Mouse (Mus musculus) lung, adult 18-20 months (tissue): ENCODE data around the gene Ing4.
"Not testable (repeated sequence)": the region's sequence is repeated elsewhere in the genome, so short reads cannot be mapped to it uniquely, and the experiment has no call there.

Source experiments
- DNase-seq, 2 experiments: peaks; one replicate each; pipeline ENCODE4 v3.0.0; 2022; ENCODE audit warnings: mixed read lengths in 2 of 2

Ing4 gene

GRCm38 (mm10) chr6:125042081-125042480, 2.5 kb downstream of the Ing4 start:
- no peak for DNase-seq

- DNase-seq: peak; percentile 71 to 74
Measured at GRCm38 (mm10) chr6:125046691-125047090, 7.1 kb downstream of the Ing4 start.

- no peak for DNase-seq
Measured at GRCm38 (mm10) chr6:125049678-125050077, 10.1 kb downstream of the Ing4 start, which contains the start of gene Acrbp. Gene Acrbp (plus strand): TSS chr6:125049689.

GRCm38 (mm10) chr6:125051237-125051636, 11.7 kb downstream of the Ing4 start:
- DNase-seq: no peak

GRCm38 (mm10) chr6:125061493-125061892, 21.9 kb downstream of the Ing4 start:
- no peak for DNase-seq

GRCm38 (mm10) chr6:125062511-125062910, 23.0 kb downstream of the Ing4 start:
- no peak for DNase-seq

- DNase-seq: no peak
Measured at GRCm38 (mm10) chr6:125063906-125064305, 24.3 kb downstream of the Ing4 start.

GRCm38 (mm10) chr6:125065223-125065622, 25.7 kb downstream of the Ing4 start:
- DNase-seq: not testable (repeated sequence)

- DNase-seq: no peak
Measured at GRCm38 (mm10) chr6:125067571-125067995, 28.0 kb downstream of the Ing4 start, which contains the start of gene Lpar5. Gene Lpar5 (plus strand): TSS chr6:125067920.

GRCm38 (mm10) chr6:125071170-125071895, 31.8 kb downstream of the Ing4 start:
- peak in 1 of 2 experiments; percentile 27 for DNase-seq

GRCm38 (mm10) chr6:125071896-125072279, 32.3 kb downstream of the Ing4 start:
- no peak for DNase-seq

- DNase-seq: no peak
Measured at GRCm38 (mm10) chr6:125073825-125074224, 34.3 kb downstream of the Ing4 start.

- no peak for DNase-seq
Measured at GRCm38 (mm10) chr6:125081394-125081793, 41.8 kb downstream of the Ing4 start.

GRCm38 (mm10) chr6:125081797-125082560, 42.4 kb downstream of the Ing4 start:
- DNase-seq: peak; percentile 89 to 92

GRCm38 (mm10) chr6:125082801-125083386, 43.3 kb downstream of the Ing4 start:
- DNase-seq: no peak

GRCm38 (mm10) chr6:125084424-125084823, 44.9 kb downstream of the Ing4 start:
- peak; percentile 46 to 65 for DNase-seq

GRCm38 (mm10) chr6:125087937-125088336, 48.4 kb downstream of the Ing4 start:
- DNase-seq: no peak

GRCm38 (mm10) chr6:125088561-125089321, 49.2 kb downstream of the Ing4 start:
- peak; percentile 75 to 80 for DNase-seq

- DNase-seq: peak; percentile 88 to 92
Measured at GRCm38 (mm10) chr6:125089521-125090321, 50.2 kb downstream of the Ing4 start.

- DNase-seq: no peak
Measured at GRCm38 (mm10) chr6:125090341-125091085, 51.0 kb downstream of the Ing4 start.

- DNase-seq: no peak
Measured at GRCm38 (mm10) chr6:125092372-125092771, 52.8 kb downstream of the Ing4 start.
